Mouse (Mus musculus) Muller cell, postnatal 12 days (primary cell): ENCODE data around the gene Otud7b.

Experiments
- DNase-seq: peaks from one replicate; pipeline ENCODE4 v3.0.0-alpha.2; 2015; ENCODE audit errors: inconsistent ontology term

The Otud7b gene

DNA sequence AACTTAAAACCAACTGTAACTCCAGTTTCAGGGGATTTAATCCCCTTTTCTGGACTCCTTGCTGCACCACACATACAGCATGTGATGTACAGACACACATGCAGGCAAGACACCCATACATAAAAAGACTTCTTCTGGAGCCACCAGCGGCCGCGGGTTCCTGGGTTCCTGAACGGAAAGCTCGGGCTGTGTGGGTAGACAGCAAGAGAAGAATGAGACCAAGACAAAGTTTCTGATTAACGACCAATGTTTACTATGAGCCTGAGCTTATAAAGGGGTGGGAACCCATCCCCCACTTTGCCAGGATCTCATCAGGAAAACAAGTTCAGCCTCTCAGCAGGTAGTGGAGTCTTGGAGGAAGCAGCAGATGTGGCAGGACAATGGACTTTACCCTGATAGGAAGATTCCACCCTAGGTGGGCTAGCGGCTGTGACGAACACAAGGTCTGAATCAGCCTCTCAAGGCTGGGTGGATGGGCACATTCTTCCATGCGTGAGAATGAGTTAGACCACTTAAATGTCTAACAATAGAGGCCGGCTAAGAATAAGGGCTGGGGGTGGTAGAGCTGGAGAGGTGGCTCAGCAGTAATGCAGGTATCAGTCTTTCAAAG lies 20.1 kb upstream of the Otud7b start:
- no peak for DNase-seq

DNA sequence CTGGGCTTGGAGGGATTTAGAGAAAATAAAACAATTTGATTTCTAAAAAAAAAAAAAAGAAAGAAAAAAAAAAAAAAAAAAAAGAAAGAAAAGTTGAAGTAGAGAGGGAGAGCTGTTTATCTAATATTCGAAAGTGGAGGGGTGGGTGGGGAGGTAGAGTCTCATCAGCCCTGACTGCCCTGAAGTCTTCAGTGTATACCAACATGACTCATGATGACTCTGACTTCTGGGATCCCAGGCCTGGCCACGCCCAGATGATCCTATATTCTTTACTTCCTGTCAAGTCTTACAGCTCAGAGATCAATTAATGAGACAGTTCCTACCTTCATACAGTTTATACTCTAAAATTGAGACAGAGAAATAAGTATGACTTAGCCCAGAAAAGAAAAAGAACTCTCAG lies 17.1 kb upstream of the Otud7b start:
- no peak for DNase-seq

DNA sequence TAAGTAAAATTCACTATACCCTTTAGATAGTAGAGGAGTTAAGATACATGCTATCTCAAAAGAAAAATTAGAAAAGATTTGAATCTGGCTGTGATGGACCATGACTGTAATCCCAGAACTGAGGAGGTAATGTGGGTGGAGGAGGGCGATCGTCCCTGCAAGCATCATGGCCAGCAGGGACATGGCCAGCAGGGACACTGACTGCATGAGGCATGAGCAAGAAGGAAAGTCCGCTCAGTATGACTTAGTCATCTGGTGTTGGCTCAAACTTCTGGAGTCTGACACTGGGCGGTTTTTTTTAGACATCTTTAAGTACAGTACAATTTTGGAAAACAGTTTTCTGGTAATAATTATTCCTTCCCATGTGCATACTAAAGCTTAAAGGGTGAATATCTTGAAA lies 16.5 kb upstream of the Otud7b start:
- no peak for DNase-seq

DNA sequence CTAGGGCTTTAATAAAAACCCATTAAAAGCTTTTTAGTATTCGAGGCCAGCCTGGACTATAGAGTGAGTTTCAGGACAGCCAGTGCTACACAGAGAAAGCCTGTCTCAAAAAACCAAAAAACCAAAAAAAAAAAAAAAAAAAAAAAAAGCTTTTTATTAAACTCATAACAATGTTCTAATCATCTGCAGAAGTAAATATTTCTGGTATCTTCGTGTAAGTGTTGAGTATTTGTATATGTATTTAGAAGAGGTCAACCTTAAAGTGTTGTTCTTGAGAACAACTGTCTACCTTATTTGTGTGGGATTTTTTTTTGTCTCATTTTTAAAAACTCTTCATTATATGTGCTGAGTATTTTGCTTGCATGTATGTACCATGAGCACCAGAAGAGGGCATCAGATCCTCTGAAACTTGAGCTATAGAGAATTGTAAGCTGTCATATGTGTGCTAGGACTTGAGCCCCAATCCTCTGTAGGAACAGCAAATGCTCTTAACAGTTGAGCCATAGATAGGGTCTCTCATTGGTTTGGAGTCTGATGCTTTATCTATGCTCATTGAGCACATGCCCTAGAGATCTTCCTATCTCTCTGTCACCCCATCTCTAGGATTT lies 14.3 kb upstream of the Otud7b start:
- no peak for DNase-seq

DNA sequence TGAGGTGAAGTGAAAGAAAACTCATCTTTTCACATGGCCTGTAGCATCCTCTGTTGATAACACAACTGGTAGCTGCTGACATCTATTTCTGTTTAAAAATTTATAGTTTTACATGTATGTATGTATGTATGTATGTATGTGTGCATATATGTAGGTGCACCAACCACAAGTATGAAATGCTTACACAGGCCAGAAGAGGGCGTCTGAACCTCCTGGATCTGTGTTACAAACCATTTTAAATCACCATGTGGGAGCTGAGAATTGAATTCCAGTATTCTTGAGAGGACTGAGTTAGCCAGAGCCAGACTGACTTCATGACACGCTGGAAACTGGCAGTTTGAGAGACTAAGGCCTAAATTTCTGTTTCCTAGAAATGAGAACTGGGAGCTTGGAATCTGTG lies 13.2 kb upstream of the Otud7b start:
- DNase-seq = no peak

DNA sequence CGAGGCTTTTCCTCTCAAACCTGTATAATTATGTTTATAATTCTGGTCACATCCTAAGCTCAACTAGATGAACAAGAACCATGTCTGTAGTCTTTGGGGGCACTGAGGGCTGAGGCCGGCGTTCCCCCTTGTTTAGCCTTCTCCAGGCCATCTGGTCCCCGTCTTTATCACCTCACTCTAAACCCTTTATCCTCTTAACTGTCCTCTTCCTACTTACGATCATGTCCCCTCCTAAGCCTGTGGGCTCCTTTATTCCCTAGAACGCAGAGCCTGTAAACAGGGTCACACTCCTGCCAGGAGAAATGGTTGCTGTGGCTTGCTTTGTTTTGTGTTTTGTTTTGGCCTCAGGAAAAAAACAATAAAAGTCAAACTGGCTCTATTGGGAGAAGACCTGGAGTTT lies 12.4 kb upstream of the Otud7b start:
- no peak for DNase-seq

DNA sequence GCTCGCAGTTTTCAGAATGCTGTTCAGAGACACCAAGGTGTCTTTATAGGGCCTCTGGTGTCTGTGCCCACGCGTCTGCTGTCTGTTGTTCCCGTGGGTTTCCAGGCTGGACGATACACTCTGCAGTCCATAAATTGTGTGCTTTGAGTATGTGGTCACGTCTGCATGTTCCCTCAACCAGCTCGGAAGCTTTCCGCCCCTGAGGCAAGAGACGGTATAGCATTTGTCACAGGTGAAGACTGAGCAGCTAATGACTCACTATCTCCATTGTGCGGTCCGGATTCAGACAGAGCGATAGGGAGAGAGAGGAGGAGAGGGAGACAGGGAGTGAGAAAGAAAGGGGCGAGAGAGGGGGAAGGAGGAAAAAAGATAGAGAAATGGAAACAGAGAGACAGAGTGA lies 10.8 kb upstream of the Otud7b start:
- no peak for DNase-seq

DNA sequence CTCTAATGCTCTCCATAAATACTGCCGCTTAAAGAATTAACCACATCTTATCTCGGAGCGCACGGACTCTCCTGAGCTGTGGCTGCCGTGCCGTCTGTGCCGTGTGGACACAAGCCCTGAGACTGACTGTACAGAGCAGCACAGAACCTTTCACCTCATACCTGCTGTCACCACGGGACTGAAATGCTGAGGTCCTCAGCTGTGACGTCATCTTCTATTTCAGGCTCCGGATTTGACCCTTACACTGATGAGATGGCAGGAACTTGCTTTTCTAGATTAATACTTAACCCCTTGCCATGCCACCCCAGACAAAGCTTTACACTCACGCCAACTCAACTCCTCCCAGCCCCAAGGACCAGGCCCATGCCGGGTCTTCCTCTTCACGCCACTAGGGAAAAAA lies 10.1 kb upstream of the Otud7b start:
- DNase-seq = no peak

DNA sequence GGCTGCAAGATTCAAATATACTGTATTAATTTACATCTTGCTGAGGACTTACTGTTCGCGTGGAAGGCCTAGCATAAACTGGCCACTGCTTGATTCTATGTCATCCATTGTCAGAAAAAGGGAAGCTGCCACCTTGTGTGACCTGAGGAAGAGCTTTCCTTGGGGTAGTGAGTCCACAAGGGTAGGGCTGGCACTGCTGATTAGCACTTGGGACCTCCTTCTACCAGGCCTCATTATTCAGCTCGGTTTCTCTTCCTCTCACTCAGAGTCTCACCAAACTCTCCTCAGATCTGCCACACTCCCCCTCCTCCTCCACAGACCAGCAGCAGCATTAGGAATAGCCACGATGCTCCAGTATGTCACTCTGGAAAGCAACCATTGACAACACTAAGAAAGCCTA lies 6.2 kb upstream of the Otud7b start:
- no peak for DNase-seq

DNA sequence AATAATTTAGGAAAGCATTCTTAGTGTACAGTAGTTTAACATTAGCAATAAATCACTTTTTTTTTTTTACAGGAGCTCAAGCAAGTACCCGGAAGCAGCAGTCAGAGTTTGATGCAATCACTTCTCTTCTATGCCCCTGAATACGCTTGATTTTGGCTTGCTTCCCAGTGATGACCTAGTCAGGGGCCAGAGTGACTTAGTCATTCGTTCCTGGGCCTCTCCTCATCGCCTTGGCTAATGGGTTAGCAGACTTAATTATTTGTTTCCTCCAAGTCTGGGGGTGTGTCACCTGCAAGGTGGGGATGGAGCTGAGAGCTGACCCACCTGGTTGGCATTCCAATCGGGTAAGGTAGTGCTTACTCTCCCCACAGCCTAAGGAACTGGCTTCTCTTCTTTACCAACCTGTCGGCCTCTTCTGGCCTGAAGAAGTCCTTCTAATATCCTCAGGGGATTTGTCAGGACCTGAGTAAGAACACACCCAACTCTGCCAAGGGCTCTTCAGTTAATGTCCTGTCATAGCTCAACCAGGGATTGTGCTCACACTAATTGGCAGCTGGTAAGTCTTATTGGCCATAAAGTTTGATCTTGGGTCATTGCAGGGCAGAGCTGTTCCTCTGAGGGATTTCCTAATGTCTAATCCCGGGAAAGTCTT lies 5.6 kb upstream of the Otud7b start:
- peak; percentile 89 for DNase-seq

DNA sequence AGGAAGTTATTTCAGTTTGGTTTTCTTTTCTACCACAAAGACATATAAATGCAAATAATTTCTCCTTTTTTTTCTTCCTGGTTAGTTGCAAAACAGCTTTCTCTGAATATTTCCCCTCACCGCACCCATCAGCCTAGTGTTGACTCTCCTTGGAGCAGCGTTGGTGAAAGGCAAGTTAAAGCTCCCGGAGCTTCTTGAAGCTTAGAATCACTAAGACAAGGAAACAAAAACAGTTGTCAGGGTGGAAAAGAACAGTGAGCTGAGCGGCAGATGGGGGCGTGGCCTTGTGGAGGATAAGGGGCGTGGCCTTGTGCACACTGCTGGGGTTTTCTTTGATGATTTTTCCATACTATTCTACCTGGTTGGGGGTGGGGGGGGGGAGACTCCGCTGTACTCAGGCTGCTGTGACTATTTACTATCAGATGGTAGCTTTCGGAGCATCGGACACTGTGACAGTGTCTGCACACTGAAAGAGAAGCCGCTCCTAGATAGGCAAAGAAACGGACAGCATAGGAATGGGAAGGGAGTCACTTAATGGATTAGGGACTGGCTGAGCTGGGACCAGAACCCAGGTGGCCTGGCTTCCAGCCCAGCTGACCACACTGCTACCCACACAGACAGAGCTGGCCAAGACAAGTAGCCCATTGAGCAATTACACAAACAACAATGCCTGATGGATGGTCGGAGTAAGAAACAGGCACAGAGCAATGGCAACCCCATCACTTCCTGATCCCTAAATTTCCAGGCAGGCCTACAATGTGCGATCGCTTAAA lies 2.0 kb upstream of the Otud7b start:
- DNase-seq = peak; percentile 93

DNA sequence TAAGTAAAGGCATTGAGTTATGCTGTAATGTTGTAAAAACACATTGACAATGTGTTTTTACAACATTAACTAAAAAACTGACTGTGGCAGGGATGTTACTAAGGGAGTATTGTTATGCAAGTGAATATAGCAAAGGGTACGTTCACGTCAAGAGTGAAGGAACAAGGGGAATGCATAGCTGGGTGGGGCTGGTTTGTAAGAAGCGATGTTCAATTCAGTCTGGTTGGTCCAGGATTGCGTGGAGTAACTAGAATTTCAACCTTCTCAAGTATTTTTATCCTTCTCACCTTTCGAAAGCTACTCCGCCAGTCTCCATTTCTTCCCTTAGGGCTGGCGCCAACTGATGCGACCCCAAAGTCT lies 446 bp upstream of the Otud7b start:
- no peak for DNase-seq

DNA sequence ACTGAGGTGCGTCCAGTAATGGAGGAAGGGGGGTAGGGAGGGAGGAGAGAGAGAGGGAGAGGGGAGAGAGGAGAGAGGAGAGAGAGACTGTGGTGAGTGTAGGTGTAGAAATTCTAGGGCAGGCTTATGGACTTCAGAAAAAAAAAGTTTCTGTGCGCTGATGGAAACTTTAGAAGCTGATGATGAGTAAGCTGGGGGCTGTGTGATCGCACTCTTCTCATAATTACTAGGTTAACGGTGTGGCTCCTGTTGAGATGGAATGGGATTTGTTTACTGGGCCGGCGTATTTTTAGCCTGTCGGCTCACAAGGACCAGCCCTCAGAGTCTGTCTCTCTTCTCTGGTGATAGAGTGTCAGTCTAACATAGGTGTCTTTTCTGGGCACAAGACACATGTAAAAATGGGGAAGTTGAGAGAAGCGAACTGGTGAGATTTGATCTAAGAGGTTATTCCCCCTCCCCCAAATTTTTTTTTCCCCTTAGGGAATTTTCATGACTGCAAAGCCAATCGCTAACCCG lies 963 bp downstream of the Otud7b start:
- peak; percentile 64 for DNase-seq

DNA sequence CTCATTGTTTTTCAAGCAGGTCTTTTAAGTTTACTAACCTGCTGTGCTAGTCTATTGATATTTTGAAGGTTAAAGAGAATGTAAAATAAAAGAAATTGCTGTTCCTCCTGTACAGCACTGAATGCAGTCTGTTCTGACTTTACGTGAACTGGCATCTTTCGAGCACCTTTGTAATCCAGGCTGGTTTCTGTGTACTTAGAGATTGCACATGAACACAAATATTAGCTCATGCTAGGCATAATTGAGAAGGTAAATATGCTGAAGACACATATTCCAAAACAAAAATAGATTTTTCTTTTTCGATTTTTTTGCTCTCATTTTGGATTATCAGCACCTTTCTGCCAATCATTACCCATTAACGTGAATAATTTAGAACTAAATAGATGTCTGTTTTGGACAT lies 1.8 kb downstream of the Otud7b start:
- no peak for DNase-seq

DNA sequence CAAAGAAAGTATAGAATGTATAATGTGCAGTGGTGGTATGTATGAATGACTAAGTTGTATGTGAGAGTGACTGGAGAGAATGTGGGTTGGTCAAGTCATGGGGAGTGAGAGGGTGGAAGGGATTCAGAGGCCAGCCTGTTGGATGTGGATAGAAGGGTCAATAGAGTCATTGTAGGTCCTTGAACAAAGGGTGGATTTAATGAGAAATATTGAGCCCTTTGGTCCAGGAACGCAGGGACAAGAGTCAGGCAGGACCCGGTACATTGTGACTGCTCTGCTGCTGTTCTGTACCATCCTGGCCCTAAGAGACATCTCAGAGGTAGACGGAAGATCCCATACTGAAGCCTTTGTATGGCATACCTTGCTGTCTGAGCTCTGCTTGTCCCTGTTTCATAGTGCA lies 4.0 kb downstream of the Otud7b start:
- DNase-seq = no peak

DNA sequence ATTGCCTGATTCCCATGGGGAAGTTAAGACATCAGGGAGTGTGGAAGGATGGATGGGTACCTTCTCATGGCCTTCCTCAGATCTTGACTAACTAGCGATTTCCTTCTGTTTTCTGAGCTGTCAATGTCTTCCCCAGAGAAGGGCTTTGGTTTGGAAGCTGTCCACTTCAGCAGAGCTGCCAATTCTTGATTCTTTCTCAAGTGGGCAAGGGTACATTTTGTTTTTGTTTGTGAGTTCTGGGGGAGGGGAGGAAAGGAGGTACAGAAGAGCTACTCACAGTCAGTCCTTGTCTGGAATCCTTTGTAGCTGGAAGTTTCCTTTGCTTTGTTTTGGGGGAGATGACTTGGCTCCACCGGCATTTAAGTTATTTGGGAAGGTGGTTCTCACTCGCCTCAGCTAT lies 8.9 kb downstream of the Otud7b start:
- DNase-seq = peak; percentile 75

DNA sequence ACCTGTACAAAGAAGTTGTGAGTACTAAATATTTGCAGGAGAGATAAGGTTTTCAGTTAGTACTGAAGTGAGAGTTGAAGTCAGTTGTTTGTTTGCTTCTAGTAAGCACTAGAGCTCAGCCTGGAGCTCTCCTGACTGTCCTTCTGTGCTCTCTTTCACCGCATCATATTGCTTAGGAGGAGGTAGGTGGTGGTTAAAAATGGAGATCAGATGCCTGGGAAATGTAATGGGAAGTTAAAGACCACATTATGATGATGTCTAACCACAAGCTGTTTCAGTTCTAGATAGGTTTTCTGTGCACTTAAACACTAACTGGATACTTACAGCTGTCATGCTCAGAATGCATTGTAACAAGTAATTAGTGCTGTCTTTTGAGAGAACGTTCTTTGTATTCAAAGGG lies 13.8 kb downstream of the Otud7b start:
- DNase-seq = no peak

DNA sequence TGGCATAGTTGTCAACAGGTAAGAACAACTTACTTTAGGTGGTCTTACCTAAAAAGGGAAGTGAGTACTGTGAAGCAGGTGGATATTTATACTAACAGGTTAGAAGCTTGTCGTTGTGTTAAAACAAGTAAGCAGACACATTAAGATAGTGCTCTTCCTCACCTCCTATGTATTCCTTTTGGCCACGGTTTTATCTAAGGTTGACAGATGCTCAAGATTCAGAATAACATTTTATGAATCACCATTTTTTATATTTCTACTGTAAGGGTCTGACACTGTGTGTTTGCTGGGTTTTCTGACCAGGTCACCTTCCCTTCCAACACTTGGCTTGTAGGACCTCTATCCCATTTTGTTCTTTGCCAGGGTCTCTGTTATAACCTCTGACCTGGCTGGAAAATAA lies 14.4 kb downstream of the Otud7b start:
- DNase-seq = no peak

DNA sequence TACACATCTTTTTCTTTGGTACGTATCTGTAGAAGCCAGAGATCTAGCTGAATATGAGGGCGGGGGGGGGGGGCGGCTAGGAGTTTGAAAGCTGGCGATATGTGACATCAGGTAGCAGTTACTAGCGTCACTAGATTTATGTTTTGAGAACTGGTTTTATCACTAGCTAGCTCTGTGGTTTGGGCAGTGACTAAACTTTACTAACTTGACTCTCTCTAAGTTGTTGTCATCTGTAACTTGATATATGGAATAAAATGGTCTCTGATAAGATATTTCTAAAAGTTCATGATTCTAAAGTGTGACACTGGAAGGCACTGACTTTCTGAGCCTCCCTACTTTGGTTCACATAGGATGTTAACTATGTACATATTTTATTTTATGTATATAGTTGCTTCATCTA lies 19.9 kb downstream of the Otud7b start:
- no peak for DNase-seq

DNA sequence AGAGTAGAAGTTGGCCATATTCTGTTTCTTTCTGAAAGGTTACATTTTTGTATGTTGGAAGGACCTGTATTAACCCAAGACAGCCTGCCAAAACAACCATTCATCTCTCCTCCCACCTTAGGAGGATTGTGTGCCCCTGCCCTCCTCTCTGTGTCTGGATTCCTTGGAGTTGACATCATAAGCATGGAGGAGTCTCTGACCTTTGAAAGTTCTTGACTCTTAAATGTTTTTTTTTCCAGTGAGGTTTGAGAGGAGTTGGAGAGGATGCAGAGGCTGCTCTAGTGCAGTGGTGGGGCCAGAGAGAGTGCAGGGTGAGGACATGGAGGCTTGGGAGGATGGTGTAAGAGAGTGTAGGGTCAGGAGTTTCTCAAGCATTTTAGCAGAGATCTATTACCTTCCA lies 23.8 kb downstream of the Otud7b start:
- DNase-seq = peak; percentile 29

DNA sequence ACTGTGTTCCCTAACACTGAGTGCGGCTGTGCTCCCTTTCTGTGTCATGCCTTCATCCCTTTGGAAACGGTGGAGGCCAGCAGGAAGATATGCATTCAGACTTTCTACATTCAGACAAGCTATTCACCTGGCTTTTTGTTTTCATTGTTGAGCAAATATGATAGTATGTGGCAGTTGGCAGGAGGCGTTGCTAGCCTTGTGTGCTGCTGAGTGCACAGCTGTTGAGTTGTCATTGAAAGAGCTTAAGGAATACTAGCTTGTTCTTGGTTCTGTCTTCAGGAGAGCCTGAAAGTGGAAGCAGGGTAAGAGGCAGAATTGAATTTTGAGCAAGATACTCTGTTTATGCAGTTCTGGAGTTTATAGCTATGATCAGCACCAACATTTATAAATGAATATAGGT lies 28.2 kb downstream of the Otud7b start:
- no peak for DNase-seq

DNA sequence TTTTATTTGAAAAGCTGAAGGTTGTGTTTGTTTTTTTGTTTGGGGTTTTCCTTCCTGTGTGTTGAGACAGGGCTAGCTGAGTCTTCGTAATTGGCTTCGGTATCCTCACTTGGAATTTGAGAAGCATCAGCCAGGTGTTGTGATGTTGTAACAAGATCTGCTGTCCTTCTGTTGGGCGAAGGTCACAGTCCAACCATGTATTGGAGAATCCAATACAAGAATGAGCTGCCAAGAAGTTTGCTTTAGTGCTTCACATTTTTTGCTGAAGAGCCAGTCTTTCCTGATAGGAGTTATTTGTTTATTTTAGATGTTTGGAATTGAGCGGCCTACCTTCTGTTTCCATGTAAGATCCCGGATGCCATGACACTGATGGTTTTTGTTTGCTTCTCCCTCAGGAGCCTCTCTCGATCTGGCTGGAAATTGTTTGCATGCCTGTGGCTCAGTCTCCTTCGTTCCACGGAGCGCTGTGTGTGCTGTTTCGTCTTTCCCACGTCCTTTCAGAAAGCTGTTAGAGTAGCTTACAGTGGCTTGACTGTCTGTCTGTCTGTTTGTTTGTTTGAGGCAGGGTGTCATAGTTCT lies 29.1 kb downstream of the Otud7b start:
- peak; percentile 63 for DNase-seq
